Mouse (Mus musculus) kidney, embryonic 15.5 days (tissue): ENCODE measurements at regions not wholly inside any gene's neighbourhood (a gene's known extent, or its start where the extent isn't known, plus 50 kb on each side); places are given as distances from the start of the nearest gene placed in this dataset.

Experiments used
- ATAC-seq: fragments of 200-750 bp; cut with Nextera tagmentation; replicated peaks from 2 replicates; pipeline ENCODE4 v1.8.0; 2017; ENCODE audit warnings: moderate TSS enrichment; ENCODE audit not compliant: low FRiP score
- H3K27ac ChIP-seq: fragments of 300-500 bp; sonication (generic); 2 replicates; pipeline ENCODE4 v1.5.1; 2015; ENCODE audit warnings: mild to moderate bottlenecking, inconsistent platforms
- H3K27me3 ChIP-seq: fragments of 300-500 bp; sonication (generic); 2 replicates; pipeline ENCODE4 v1.6.1; 2015; ENCODE audit warnings: inconsistent platforms
- H3K36me3 ChIP-seq: fragments of 300-500 bp; sonication (generic); 2 replicates; pipeline ENCODE4 v1.6.1; 2015; ENCODE audit warnings: inconsistent platforms
- H3K4me1 ChIP-seq: fragments of 300-500 bp; sonication (generic); 2 replicates; pipeline ENCODE4 v1.6.1; 2015; ENCODE audit warnings: inconsistent platforms
- H3K4me2 ChIP-seq: fragments of 300-500 bp; sonication (generic); 2 replicates; pipeline ENCODE4 v1.6.1; 2015; ENCODE audit warnings: moderate library complexity, mild to moderate bottlenecking, inconsistent platforms
- H3K4me3 ChIP-seq: fragments of 300-500 bp; sonication (generic); replicated peaks from 2 replicates; pipeline ENCODE4 v1.5.1; 2015; ENCODE audit warnings: mild to moderate bottlenecking, inconsistent platforms
- H3K9ac ChIP-seq: fragments of 300-500 bp; sonication (generic); 2 replicates; pipeline ENCODE4 v1.6.1; 2015; ENCODE audit warnings: mild to moderate bottlenecking, inconsistent platforms
- H3K9me3 ChIP-seq: fragments of 300-500 bp; sonication (generic); replicated peaks from 2 replicates; pipeline ENCODE4 v1.6.1; 2016; ENCODE audit warnings: inconsistent platforms
- WGBS: fragments of 180-500 bp; shearing (Covaris S2); methylation state at CpG from one replicate; pipeline ENCODE4 v1.1.7; 2015; ENCODE audit warnings: mixed read lengths; 5-methylcytosine and 5-hydroxymethylcytosine counted together

DNA sequence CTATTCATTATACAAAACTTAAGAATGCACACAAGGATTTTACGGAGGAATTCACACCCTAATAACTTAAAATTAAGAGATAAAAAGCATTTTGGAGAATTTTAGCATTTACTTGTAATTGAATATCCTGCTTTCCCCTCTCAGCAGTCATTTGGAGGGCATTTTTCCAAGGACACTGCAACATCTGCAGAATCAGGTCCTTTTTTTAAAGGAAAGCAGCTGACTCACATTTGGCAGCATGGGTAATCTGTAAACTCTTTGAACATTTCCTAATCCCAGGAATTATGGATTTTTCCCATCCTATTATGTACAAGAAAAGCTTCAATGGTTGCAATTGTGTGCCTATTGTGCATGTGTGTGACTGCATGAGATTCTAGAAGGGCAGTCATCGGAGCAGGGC is 112.0 kb downstream of the Gm19410 start:
- no peak for ATAC-seq
- no peak overlapping the region for H3K9ac ChIP-seq
- 85% methylated on average over 2 of the region's 2 CpGs for WGBS
- H3K4me3 ChIP-seq: no peak overlapping the region
- H3K4me2 ChIP-seq: no peak overlapping the region
- no peaks in the 10 kb centered on the region for H3K9me3 ChIP-seq
- no peak overlapping the region for H3K27ac ChIP-seq
- no peaks in the 10 kb centered on the region for H3K27me3 ChIP-seq
- no peaks in the 10 kb centered on the region for H3K36me3 ChIP-seq
- peaks cover 20% of the 10 kb centered on the region for H3K4me1 ChIP-seq

DNA sequence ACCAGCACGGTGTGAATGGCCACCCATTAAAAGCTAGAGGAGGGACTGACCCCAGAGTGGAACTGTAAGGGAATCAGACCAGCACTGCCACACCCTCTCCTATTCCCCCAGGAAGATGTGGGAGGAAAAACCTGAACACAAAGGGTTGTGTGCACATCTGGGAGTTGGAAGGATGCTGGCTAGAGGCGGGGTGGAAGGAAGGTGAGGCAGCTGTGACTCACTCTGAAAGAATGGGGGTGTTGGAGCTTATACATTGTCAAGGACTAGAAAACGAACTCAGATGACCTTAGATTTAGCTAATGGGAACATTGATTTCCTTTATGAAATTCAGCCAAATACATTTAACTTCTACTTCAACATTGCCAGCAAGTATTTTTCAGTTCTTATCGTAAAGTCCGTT is 116.2 kb downstream of the Gm19410 start:
- peaks cover 22% of the 10 kb centered on the region for H3K4me1 ChIP-seq
- no peaks in the 10 kb centered on the region for H3K27me3 ChIP-seq
- no peak overlapping the region for H3K9ac ChIP-seq
- no peak overlapping the region for H3K27ac ChIP-seq
- no peak overlapping the region for H3K4me3 ChIP-seq
- no peaks in the 10 kb centered on the region for H3K36me3 ChIP-seq
- ATAC-seq: no peak; the same call in 1 of the 2 replicates
- no peak overlapping the region for H3K4me2 ChIP-seq
- no peaks in the 10 kb centered on the region for H3K9me3 ChIP-seq
- 48% methylated on average over 5 of the region's 5 CpGs for WGBS

DNA sequence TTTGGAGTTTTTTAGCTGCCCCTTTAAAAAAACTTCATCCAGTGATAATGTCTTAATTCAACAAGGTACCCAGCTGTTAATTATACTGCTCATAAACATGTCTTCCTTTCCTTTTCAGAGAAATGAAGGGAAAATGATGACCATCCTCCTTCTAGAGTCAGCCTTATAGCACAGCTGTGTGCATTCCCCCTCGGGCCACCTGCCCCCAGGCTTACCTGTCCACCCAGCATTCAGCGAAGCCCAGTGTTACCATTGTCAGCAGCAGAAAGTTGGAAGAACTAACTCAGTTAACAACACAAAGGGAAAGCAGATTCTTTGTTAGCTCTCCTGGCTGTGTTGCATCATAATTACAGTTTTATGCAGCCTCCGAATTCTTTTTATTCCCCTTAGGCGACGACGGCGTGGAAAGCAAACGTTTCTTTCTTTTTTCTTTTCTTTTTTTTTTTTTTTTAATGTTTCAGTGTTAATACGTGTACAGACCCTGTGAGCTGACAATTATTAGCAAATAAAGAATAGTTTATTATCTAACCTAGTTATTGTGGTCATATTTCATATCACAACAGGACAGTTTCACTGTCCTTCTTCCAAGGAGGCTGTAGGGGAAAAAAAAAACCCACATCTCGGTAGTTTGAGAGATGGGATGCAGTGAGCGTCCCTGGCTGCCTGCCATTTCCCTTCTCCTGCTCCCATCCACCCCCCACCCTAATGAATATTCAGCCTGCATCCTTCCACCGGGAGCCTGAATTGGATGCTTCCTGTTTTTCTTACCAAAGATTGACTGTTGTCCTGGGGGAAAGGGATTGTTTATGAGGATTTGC is 117.3 kb downstream of the Gm19410 start:
- Histone ChIP-seq H3K4me1 (peaks cover 17% of the 10 kb centered on the region), H3K9me3 (no peaks in the 10 kb centered on the region), H3K4me2 (peak overlapping the region; percentile 22; the same call in 1 of the 2 replicates), H3K9ac (no peak overlapping the region), H3K27me3 (no peaks in the 10 kb centered on the region), H3K27ac (0 out of 2 replicates have a peak overlapping the region, but pooled peaks have one; percentile 32), H3K36me3 (no peaks in the 10 kb centered on the region), H3K4me3 (no peak overlapping the region)
- 0 out of 2 replicates have a peak, but pooled peaks have one; percentile 18 for ATAC-seq
- WGBS: 17% methylated on average over 12 of the region's 12 CpGs

- Histone ChIP-seq H3K27ac (peak overlapping the region; percentile 32; the same call in 1 of the 2 replicates), H3K27me3 (no peaks in the 10 kb centered on the region), H3K9me3 (no peaks in the 10 kb centered on the region), H3K4me2 (0 out of 2 replicates have a peak overlapping the region, but pooled peaks have one; percentile 22), H3K9ac (no peak overlapping the region), H3K4me3 (no peak overlapping the region), H3K36me3 (no peaks in the 10 kb centered on the region), H3K4me1 (peaks cover 17% of the 10 kb centered on the region)
- ATAC-seq: 0 out of 2 replicates have a peak, but pooled peaks have one; percentile 9
- WGBS: 62% methylated on average over 1 of the region's 1 CpGs
Measured at GRCm38 (mm10) chr8:35883456-35883780, 117.8 kb downstream of the Gm19410 start.

GRCm38 (mm10) chr8:35884545-35884944 is 119.0 kb downstream of the Gm19410 start:
- WGBS: 81% methylated on average over 6 of the region's 6 CpGs
- H3K36me3 ChIP-seq: no peaks in the 10 kb centered on the region

GRCm38 (mm10) chr8:35890083-35890482 is 124.5 kb downstream of the Gm19410 start:
- peaks cover 15% of the 10 kb centered on the region; the same call in 1 of the 2 replicates for H3K4me1 ChIP-seq
- H3K4me2 ChIP-seq: no peak overlapping the region
- no peak overlapping the region for H3K4me3 ChIP-seq
- H3K9ac ChIP-seq: no peak overlapping the region
- no peak overlapping the region for H3K27ac ChIP-seq
- no peaks in the 10 kb centered on the region for H3K9me3 ChIP-seq
- H3K27me3 ChIP-seq: no peaks in the 10 kb centered on the region
- WGBS: 43% methylated on average over 4 of the region's 4 CpGs
- no peaks in the 10 kb centered on the region for H3K36me3 ChIP-seq
- ATAC-seq: no peak

More at GRCm38 (mm10) chr8:35884545-35884944, 119.0 kb downstream of the Gm19410 start:
- Histone ChIP-seq H3K9me3 (no peaks in the 10 kb centered on the region), H3K27ac (no peak overlapping the region), H3K4me1 (peaks cover 17% of the 10 kb centered on the region), H3K4me2 (no peak overlapping the region), H3K4me3 (no peak overlapping the region), H3K27me3 (no peaks in the 10 kb centered on the region), H3K9ac (no peak overlapping the region)
- ATAC-seq: no peak

GRCm38 (mm10) chr8:35891769-35892168 is 126.2 kb downstream of the Gm19410 start:
- H3K4me1 ChIP-seq: peaks cover 15% of the 10 kb centered on the region; the same call in 1 of the 2 replicates
- no peak overlapping the region for H3K27ac ChIP-seq
- H3K9me3 ChIP-seq: no peaks in the 10 kb centered on the region
- no peak overlapping the region for H3K4me3 ChIP-seq
- no peak overlapping the region for H3K9ac ChIP-seq
- no peak for ATAC-seq
- 76% methylated on average over 6 of the region's 6 CpGs for WGBS
- no peaks in the 10 kb centered on the region for H3K27me3 ChIP-seq
- no peaks in the 10 kb centered on the region for H3K36me3 ChIP-seq
- H3K4me2 ChIP-seq: no peak overlapping the region

GRCm38 (mm10) chr8:35898493-35898892 is 132.9 kb downstream of the Gm19410 start:
- H3K4me3 ChIP-seq: no peak overlapping the region
- H3K9me3 ChIP-seq: no peaks in the 10 kb centered on the region
- no peaks in the 10 kb centered on the region for H3K27me3 ChIP-seq
- no peak overlapping the region for H3K9ac ChIP-seq
- no peak for ATAC-seq
- 86% methylated on average over 3 of the region's 3 CpGs for WGBS
- H3K4me2 ChIP-seq: no peak overlapping the region
- no peak overlapping the region for H3K27ac ChIP-seq
- H3K36me3 ChIP-seq: no peaks in the 10 kb centered on the region
- H3K4me1 ChIP-seq: peaks cover 9% of the 10 kb centered on the region; the same call in 1 of the 2 replicates

GRCm38 (mm10) chr8:35901490-35901889 is 135.9 kb downstream of the Gm19410 start:
- 88% methylated on average over 7 of the region's 7 CpGs for WGBS
- ATAC-seq: no peak

GRCm38 (mm10) chr8:35904711-35905450 is 139.3 kb downstream of the Gm19410 start:
- no peaks in the 10 kb centered on the region for H3K27me3 ChIP-seq
- ATAC-seq: no peak
- 35% methylated on average over 7 of the region's 7 CpGs for WGBS

More at GRCm38 (mm10) chr8:35901490-35901889, 135.9 kb downstream of the Gm19410 start:
- Histone ChIP-seq H3K4me3 (no peak overlapping the region), H3K4me2 (no peak overlapping the region), H3K27me3 (no peaks in the 10 kb centered on the region), H3K4me1 (peaks cover 8% of the 10 kb centered on the region; the same call in 1 of the 2 replicates), H3K9me3 (no peaks in the 10 kb centered on the region), H3K36me3 (no peaks in the 10 kb centered on the region), H3K9ac (no peak overlapping the region), H3K27ac (no peak overlapping the region)

GRCm38 (mm10) chr8:35907998-35908397 is 142.4 kb downstream of the Gm19410 start:
- WGBS: 84% methylated on average over 2 of the region's 2 CpGs
- H3K36me3 ChIP-seq: no peaks in the 10 kb centered on the region
- H3K4me2 ChIP-seq: no peak overlapping the region
- no peak overlapping the region for H3K4me3 ChIP-seq
- H3K27me3 ChIP-seq: no peaks in the 10 kb centered on the region
- no peaks in the 10 kb centered on the region for H3K9me3 ChIP-seq
- no peak overlapping the region for H3K27ac ChIP-seq
- H3K9ac ChIP-seq: no peak overlapping the region
- ATAC-seq: no peak
- peaks cover 8% of the 10 kb centered on the region; the same call in 1 of the 2 replicates for H3K4me1 ChIP-seq

More at GRCm38 (mm10) chr8:35904711-35905450, 139.3 kb downstream of the Gm19410 start:
- H3K4me2 ChIP-seq: no peak overlapping the region
- no peak overlapping the region for H3K4me3 ChIP-seq
- no peaks in the 10 kb centered on the region for H3K9me3 ChIP-seq
- H3K27ac ChIP-seq: peak overlapping the region; percentile 48; the same call in 1 of the 2 replicates
- H3K4me1 ChIP-seq: peaks cover 8% of the 10 kb centered on the region; the same call in 1 of the 2 replicates
- no peak overlapping the region for H3K9ac ChIP-seq
- H3K36me3 ChIP-seq: no peaks in the 10 kb centered on the region

- Histone ChIP-seq H3K4me2 (no peak overlapping the region), H3K9me3 (no peaks in the 10 kb centered on the region), H3K4me1 (peaks cover 8% of the 10 kb centered on the region; the same call in 1 of the 2 replicates), H3K4me3 (no peak overlapping the region), H3K9ac (no peak overlapping the region), H3K36me3 (no peaks in the 10 kb centered on the region), H3K27ac (no peak overlapping the region), H3K27me3 (no peaks in the 10 kb centered on the region)
- no peak for ATAC-seq
- 69% methylated on average over 9 of the region's 9 CpGs for WGBS
Measured at GRCm38 (mm10) chr8:35912264-35912663, 146.7 kb downstream of the Gm19410 start.
